Mouse (Mus musculus) midbrain, embryonic 13.5 days (tissue): ENCODE measurements around the gene Ptpn14. TPM values are rescaled to one million over a fixed set of nuclear protein-coding genes. Genes with fewer than 3 reads are reported as not detected.
A peak's percentile ranks its signal among the peaks of the same experiment; 100 is the strongest.

Experiments used
- ATAC-seq: fragments of 200-750 bp; cut with Nextera tagmentation; 2 replicates; pipeline ENCODE4 v1.8.0; 2017; ENCODE audit warnings: mild to moderate bottlenecking, moderate TSS enrichment, moderate library complexity
- H3K27ac ChIP-seq: fragments of 300-500 bp; sonication (generic); 2 replicates; pipeline ENCODE4 v1.5.1; 2015; ENCODE audit warnings: inconsistent platforms, mild to moderate bottlenecking, moderate library complexity
- H3K27me3 ChIP-seq: fragments of 300-500 bp; sonication (generic); 2 replicates; pipeline ENCODE4 v1.6.1; 2015; ENCODE audit warnings: mild to moderate bottlenecking, inconsistent platforms
- H3K36me3 ChIP-seq: fragments of 300-500 bp; sonication (generic); 2 replicates; pipeline ENCODE4 v1.6.1; 2015; ENCODE audit warnings: mild to moderate bottlenecking, inconsistent platforms
- H3K4me1 ChIP-seq: fragments of 300-500 bp; sonication (generic); replicated peaks from 2 replicates; pipeline ENCODE4 v1.6.1; 2015; ENCODE audit warnings: inconsistent platforms
- H3K4me2 ChIP-seq: fragments of 300-500 bp; sonication (generic); replicated peaks from 2 replicates; pipeline ENCODE4 v1.6.1; 2015; ENCODE audit warnings: moderate library complexity, mild to moderate bottlenecking, inconsistent platforms
- H3K4me3 ChIP-seq: fragments of 300-500 bp; sonication (generic); replicated peaks from 2 replicates; pipeline ENCODE4 v1.5.1; 2015; ENCODE audit warnings: mild to moderate bottlenecking, inconsistent platforms
- H3K9ac ChIP-seq: fragments of 300-500 bp; sonication (generic); replicated peaks from 2 replicates; pipeline ENCODE4 v1.6.1; 2015; ENCODE audit warnings: mild to moderate bottlenecking, inconsistent platforms
- H3K9me3 ChIP-seq: fragments of 300-500 bp; sonication (generic); 2 replicates; pipeline ENCODE4 v1.6.1; 2016; ENCODE audit warnings: mild to moderate bottlenecking, inconsistent platforms
- WGBS: fragments of 180-500 bp; shearing (Covaris S2); methylation state at CpG from one replicate; pipeline ENCODE4 v1.1.7; 2015; 5-methylcytosine and 5-hydroxymethylcytosine counted together
- polyA plus RNA-seq: library from polyadenylated mRNA; unstranded; fragments of >200 nt; fragmentation: Nextera tagmentation; extraction: Ambion mirVana; gene quantifications from 2 replicates; pipeline ENCODE4 v1.2.1, GENCODE M21; 2015

Ptpn14 gene
- polyA plus RNA-seq, 1 experiment from 2014 or later = 2.3 TPM

DNA sequence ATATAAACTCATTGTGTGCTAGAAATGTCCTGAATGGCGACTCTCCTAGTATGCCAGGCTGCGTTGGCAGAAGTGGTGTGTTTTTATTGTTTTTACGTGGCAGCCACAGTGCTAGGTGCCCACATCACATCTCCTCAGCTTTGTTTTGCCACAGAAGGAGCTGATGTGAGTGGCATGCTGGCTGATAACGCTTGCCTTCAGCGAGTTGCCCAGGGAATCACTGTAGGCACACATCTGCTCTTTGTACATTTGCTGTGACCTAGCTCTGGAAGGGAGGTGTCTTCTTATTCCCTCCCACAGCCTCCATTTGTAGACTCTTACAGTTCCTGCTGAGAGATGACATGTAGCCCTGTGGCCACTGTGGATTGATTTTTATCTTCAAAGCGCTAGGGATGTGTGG is 24.2 kb downstream of the Ptpn14 start:
- Histone ChIP-seq H3K27ac (no peak overlapping the region), H3K4me3 (no peak overlapping the region), H3K9ac (no peak overlapping the region), H3K9me3 (no peaks in the 10 kb centered on the region), H3K4me1 (peaks cover 13% of the 10 kb centered on the region), H3K36me3 (no peaks in the 10 kb centered on the region), H3K4me2 (no peak overlapping the region), H3K27me3 (no peaks in the 10 kb centered on the region)
- ATAC-seq = no peak
- 85% methylated on average over 6 of the region's 6 CpGs for WGBS

DNA sequence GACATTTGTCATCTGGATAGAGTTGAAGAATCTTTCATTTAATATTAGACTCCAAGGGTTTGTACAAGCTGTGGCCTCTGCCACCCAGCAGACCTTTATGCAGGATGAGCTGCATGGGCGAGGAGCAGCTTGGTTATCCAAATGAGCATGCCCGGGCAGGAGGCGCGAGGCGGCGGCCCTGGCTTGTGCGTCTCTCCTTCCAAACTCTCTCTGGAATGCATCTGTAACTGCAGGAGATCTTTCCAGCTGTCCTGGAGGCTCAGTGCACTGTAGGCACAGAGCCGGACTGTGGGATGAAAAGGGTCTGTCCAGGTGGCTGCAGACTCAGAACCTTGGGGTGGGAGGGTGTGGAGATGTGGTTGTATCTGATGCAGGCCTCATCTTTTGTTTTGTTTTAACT is 27.0 kb downstream of the Ptpn14 start:
- Histone ChIP-seq H3K36me3 (no peaks in the 10 kb centered on the region), H3K27ac (no peak overlapping the region), H3K4me1 (peaks cover 13% of the 10 kb centered on the region), H3K4me2 (no peak overlapping the region), H3K9ac (no peak overlapping the region), H3K9me3 (no peaks in the 10 kb centered on the region), H3K27me3 (no peaks in the 10 kb centered on the region), H3K4me3 (no peak overlapping the region)
- 42% methylated on average over 8 of the region's 8 CpGs for WGBS
- no peak for ATAC-seq

DNA sequence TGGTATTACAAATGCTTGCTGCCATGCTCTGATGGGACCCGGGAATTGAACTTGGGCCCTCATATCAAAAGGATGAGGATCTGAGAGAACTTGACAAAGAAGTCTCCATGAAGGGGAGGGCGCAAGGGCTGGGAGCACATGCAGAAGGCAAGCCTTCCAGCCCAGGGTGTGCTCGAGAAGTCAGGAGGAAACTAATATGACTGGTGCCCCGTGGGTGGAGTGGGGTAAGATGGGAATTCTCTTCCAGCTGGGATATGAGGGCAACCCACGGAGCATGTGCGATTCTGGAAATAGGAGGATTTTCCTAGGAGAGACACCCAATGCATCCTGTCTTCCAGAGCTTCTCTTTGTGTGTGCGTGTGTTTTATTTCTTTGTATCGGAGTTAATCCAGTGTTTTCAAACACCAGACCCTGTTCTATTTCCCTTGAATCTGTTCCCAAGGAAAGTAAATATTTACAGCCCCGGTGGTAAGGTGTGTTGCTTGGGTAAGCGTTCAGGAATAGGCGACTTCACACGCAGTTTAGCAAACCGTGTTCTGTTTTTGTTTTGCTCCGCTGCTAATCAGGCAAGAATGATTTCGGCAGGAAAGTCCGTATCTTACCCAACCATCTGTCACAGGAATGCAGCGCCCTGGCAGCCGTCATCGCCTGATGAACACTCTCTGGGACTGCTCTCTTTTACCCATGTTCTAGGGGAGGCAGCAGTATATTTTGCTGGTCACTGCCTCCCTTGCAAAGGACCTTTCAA is 28.4 kb downstream of the Ptpn14 start:
- peak; percentile 48; the same call in 1 of the 2 replicates for ATAC-seq
- Histone ChIP-seq H3K4me1 (peaks cover 13% of the 10 kb centered on the region), H3K9ac (no peak overlapping the region), H3K27me3 (no peaks in the 10 kb centered on the region), H3K9me3 (no peaks in the 10 kb centered on the region), H3K27ac (no peak overlapping the region), H3K36me3 (no peaks in the 10 kb centered on the region), H3K4me2 (no peak overlapping the region), H3K4me3 (no peak overlapping the region)
- 47% methylated on average over 19 of the region's 19 CpGs for WGBS

DNA sequence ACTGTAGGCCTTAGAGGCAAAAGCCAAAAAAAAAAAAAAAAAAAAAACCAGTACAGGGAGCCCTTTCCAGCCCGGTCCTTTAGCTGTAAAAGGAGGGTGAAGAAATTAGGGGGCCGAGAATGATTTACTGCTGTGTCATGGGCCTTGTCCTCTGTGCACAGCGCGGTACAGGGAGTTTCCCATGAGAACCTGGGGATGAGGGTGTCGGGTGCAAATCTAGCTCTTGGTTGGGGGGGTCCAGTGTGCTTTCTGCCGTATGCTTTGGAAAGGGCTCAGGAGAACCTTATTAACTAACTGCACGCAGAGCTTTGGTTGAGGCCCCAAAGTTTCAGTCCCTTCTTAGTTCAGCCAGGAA is 29.0 kb downstream of the Ptpn14 start:
- no peak overlapping the region for H3K4me3 ChIP-seq
- no peaks in the 10 kb centered on the region for H3K9me3 ChIP-seq
- no peaks in the 10 kb centered on the region for H3K27me3 ChIP-seq
- peak; percentile 53; the same call in 1 of the 2 replicates for ATAC-seq
- H3K4me2 ChIP-seq = no peak overlapping the region
- WGBS = 79% methylated on average over 7 of the region's 7 CpGs
- no peak overlapping the region for H3K9ac ChIP-seq
- no peak overlapping the region for H3K27ac ChIP-seq
- H3K36me3 ChIP-seq = no peaks in the 10 kb centered on the region
- H3K4me1 ChIP-seq = peaks cover 13% of the 10 kb centered on the region

DNA sequence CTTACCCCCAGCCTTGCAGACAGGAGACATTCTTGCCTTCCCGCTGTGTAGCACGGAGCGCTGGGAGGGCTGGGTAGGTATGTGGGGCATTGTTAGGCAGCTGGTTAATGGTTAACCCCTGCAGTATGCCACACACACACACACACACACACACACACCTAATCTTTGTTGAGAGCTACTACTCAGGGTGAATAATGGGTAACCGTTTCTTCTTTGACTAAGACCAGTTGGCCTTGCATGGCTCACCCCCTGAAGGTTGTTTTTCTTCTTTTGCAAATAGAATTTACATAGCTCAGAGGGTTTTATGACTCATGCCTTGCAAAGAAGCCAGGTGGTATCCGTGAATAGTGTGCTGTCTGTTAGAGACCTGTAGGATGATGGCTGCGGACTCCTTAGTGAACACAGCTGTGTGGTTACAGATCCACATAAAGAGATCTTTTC is 33.5 kb downstream of the Ptpn14 start:
- no peak for ATAC-seq
- Histone ChIP-seq H3K4me3 (no peak overlapping the region), H3K36me3 (no peaks in the 10 kb centered on the region), H3K27me3 (no peaks in the 10 kb centered on the region), H3K9me3 (no peaks in the 10 kb centered on the region), H3K9ac (no peak overlapping the region), H3K27ac (no peak overlapping the region), H3K4me2 (no peak overlapping the region), H3K4me1 (peaks cover 8% of the 10 kb centered on the region; the same call in 1 of the 2 replicates)
- WGBS = 33% methylated on average over 6 of the region's 6 CpGs

DNA sequence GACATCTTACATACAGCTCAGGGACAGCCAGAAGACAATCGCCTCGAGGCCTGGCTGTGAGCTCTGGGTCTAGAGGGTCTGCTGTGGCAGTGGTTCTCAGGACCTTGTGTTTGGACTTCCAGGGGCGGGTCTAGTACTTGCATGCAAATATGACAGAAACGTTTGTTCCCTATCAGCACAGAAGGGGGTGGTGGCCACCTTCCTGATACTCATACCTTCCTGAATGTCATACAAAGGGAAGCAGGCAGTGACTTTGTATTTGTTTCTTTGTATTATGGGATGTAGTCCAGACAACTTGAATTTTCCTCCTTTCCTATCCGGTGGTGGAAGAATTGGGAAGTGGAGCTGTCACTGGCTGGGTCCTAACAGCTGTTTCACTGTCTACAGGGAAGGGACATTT is 36.2 kb downstream of the Ptpn14 start:
- ATAC-seq = no peak
- Histone ChIP-seq H3K27ac (no peak overlapping the region), H3K27me3 (no peaks in the 10 kb centered on the region), H3K9me3 (no peaks in the 10 kb centered on the region), H3K4me1 (0 out of 2 replicates have a peak, but pooled peaks cover 5% of the 10 kb centered on the region), H3K4me3 (no peak overlapping the region), H3K36me3 (no peaks in the 10 kb centered on the region), H3K4me2 (no peak overlapping the region), H3K9ac (no peak overlapping the region)
- WGBS = 85% methylated on average over 5 of the region's 5 CpGs

DNA sequence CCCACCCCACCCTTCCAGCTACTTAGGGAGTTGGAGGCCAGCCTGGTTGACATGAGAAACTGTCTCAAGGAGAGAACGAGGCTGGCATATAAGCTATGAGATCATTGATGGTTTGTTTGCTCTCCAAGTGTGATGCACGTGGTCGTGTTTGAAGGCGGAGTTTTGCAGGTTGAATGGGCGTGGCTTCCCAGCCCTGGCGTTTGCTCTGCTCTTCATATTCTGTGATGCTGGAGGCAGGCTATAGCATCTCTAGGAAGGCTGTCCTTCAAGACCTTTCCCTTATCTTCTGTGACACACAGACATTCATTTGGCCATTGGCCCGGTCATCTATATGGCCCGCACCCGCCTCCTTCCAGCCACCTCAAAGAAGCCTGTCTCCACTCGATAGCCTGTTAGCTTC is 39.1 kb downstream of the Ptpn14 start:
- Histone ChIP-seq H3K9me3 (no peaks in the 10 kb centered on the region), H3K36me3 (no peaks in the 10 kb centered on the region), H3K27ac (no peak overlapping the region), H3K4me2 (no peak overlapping the region), H3K27me3 (no peaks in the 10 kb centered on the region), H3K4me3 (no peak overlapping the region), H3K9ac (no peak overlapping the region), H3K4me1 (0 out of 2 replicates have a peak, but pooled peaks cover 5% of the 10 kb centered on the region)
- 70% methylated on average over 10 of the region's 10 CpGs for WGBS
- no peak for ATAC-seq

DNA sequence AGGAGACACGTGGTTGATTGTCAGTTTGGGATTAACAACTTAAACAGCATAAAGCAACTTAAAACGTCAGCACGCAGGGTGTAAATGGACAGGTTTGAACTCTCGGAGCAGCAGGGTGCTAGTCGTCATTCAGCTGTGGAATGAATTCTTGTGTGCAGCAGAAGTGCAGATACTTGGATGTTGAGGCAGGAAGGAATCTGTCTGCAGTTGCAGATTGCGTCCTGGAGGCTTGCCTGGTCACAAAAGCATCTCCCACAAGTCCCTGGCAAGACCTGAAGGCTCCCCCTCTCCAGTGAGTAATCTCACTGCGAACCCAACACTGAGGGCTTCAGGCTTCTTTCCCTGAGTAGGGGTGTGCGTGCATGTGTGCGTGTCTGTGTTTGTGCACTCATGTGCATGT is 39.8 kb downstream of the Ptpn14 start:
- no peak overlapping the region for H3K9ac ChIP-seq
- no peaks in the 10 kb centered on the region for H3K9me3 ChIP-seq
- H3K36me3 ChIP-seq = no peaks in the 10 kb centered on the region
- H3K4me2 ChIP-seq = no peak overlapping the region
- H3K4me1 ChIP-seq = 0 out of 2 replicates have a peak, but pooled peaks cover 5% of the 10 kb centered on the region
- no peak overlapping the region for H3K27ac ChIP-seq
- no peak for ATAC-seq
- H3K27me3 ChIP-seq = no peaks in the 10 kb centered on the region
- H3K4me3 ChIP-seq = no peak overlapping the region
- 56% methylated on average over 9 of the region's 9 CpGs for WGBS

DNA sequence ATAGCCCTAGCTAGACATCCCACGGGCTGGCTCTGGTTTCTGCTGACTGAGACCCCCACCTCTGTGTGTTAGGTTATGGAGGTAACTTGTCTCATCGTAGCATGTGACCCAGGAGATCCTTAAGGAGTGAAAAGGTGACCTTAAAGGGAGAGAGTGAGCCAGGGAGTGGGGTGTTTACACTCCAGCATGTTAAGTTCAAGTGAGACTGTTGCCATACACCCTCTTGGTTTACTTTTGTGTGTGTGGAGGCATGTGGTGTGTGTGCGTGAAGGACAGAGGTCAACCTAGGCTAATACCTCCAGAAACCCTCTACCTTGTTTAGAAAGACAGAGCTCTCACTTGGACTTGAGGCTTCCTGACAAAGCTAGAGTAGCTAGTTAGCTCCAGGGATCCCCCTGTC is 42.4 kb downstream of the Ptpn14 start:
- H3K27me3 ChIP-seq = no peaks in the 10 kb centered on the region
- no peak overlapping the region for H3K9ac ChIP-seq
- no peaks in the 10 kb centered on the region for H3K9me3 ChIP-seq
- no peak overlapping the region for H3K4me3 ChIP-seq
- no peaks in the 10 kb centered on the region for H3K4me1 ChIP-seq
- H3K4me2 ChIP-seq = no peak overlapping the region
- H3K27ac ChIP-seq = no peak overlapping the region
- WGBS = 92% methylated on average over 3 of the region's 3 CpGs
- H3K36me3 ChIP-seq = no peaks in the 10 kb centered on the region
- no peak for ATAC-seq

DNA sequence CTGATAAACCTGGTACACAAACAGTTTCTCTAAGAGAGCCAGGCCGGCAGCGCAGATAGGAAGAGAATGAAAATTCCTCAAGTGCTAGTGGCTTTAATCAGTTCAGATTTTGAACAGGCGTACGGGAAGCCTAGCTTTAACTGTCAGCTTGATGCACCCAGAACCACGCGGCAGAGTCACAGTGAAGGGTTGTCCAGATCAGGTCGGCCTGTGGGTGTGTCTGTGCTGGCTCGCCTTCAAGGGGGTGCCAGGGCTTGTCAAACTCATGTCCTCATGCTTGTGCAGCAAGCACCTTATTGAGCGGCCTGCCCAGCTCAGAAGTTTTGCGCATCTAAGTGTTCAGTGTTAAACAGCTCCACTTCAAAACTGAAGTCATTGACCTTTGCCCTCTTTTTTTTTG is 44.6 kb downstream of the Ptpn14 start:
- no peak overlapping the region for H3K4me3 ChIP-seq
- no peak overlapping the region for H3K9ac ChIP-seq
- no peak for ATAC-seq
- no peaks in the 10 kb centered on the region for H3K27me3 ChIP-seq
- H3K9me3 ChIP-seq = no peaks in the 10 kb centered on the region
- H3K4me2 ChIP-seq = no peak overlapping the region
- WGBS = 92% methylated on average over 10 of the region's 10 CpGs
- H3K36me3 ChIP-seq = no peaks in the 10 kb centered on the region
- H3K4me1 ChIP-seq = no peaks in the 10 kb centered on the region
- H3K27ac ChIP-seq = no peak overlapping the region

DNA sequence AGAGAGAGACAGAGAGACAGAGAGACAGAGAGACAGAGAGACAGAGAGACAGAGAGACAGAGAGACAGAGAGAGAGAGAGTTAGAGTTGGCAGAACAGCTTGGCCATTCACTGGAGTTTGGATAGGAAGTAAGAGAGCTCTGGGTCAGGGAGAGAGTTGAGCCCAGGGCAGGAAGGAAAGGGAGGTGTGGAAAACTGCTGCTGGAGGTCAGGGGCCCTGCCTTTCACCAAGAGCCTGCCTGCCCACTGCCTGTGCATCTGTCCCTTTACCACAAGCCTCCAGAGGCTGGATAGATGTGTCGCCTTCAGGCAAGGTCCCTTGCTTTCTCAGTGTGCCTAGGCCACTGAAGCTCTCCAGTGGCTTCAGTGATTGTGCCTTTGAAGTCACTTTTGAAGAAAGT is 46.7 kb downstream of the Ptpn14 start:
- 75% methylated on average over 1 of the region's 1 CpGs for WGBS
- no peaks in the 10 kb centered on the region for H3K36me3 ChIP-seq
- no peak overlapping the region for H3K4me2 ChIP-seq
- ATAC-seq = no peak
- no peaks in the 10 kb centered on the region for H3K4me1 ChIP-seq
- no peaks in the 10 kb centered on the region for H3K27me3 ChIP-seq
- no peak overlapping the region for H3K4me3 ChIP-seq
- no peak overlapping the region for H3K9ac ChIP-seq
- H3K9me3 ChIP-seq = no peaks in the 10 kb centered on the region
- no peak overlapping the region for H3K27ac ChIP-seq

DNA sequence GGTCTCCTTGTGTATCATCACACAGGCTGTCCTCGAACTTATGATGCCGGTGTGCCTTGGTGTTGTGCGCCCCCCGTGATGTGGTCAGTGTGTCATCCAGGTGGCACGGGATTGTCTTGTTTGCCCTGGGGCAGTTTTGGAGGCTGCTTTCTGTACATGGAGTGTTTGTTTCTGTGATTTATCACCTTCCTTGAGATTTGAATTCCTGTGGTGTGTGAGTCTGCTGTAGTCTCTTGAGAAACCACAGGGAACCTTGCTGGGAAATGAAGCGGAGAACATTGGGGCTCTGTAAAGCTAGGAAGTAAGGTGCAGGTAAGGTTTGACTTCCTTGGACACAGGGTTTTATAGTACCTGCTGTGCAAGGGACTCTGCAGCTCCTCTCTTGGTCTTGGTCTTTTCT is 49.1 kb downstream of the Ptpn14 start:
- H3K4me1 ChIP-seq = no peaks in the 10 kb centered on the region
- H3K4me2 ChIP-seq = no peak overlapping the region
- 96% methylated on average over 6 of the region's 6 CpGs for WGBS
- ATAC-seq = no peak
- H3K9ac ChIP-seq = no peak overlapping the region
- no peak overlapping the region for H3K4me3 ChIP-seq
- no peak overlapping the region for H3K27ac ChIP-seq
- no peaks in the 10 kb centered on the region for H3K9me3 ChIP-seq
- no peaks in the 10 kb centered on the region for H3K27me3 ChIP-seq
- no peaks in the 10 kb centered on the region for H3K36me3 ChIP-seq

DNA sequence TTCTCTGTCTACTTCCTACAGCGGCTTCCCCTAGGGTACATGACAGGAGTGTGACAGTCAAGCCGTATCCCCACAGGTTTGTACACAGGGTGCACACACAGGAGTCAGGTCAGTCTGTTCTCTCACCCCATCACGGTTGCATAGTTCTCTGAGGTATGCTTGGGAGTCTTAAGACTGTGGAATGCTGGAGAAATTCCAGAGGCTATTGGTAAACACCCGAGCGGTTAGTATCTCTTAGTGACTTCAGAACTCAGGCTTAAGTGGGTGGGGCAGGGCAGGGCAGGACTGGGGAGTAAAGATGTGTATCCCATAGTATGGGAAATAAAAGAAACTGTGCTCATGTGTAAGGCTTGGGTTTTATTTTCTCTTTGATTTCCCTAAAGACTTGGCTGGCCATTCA is 50.3 kb downstream of the Ptpn14 start:
- Histone ChIP-seq H3K4me1 (no peaks in the 10 kb centered on the region), H3K27me3 (no peaks in the 10 kb centered on the region), H3K27ac (no peak overlapping the region), H3K4me2 (no peak overlapping the region), H3K36me3 (no peaks in the 10 kb centered on the region), H3K9ac (no peak overlapping the region), H3K4me3 (no peak overlapping the region), H3K9me3 (no peaks in the 10 kb centered on the region)
- WGBS = 41% methylated on average over 5 of the region's 5 CpGs
- ATAC-seq = no peak
